Mouse (Mus musculus): ENCODE results near the gene Bahd1.
A peak's percentile ranks its signal among the peaks of the same experiment; 100 is the strongest.

The Bahd1 gene

GRCm38 (mm10) chr2:118941341-118941740 lies 41.2 kb downstream of the Bahd1 start:
- DNase-seq (ENCODE audit: low spot score) = no peak

GRCm38 (mm10) chr2:118943232-118943631 lies 43.1 kb downstream of the Bahd1 start:
- no peak for DNase-seq (ENCODE audit: low spot score)

GRCm38 (mm10) chr2:118948818-118949217 lies 48.6 kb downstream of the Bahd1 start:
- no peak for DNase-seq (ENCODE audit: low spot score)

GRCm38 (mm10) chr2:118949699-118950098 lies 49.5 kb downstream of the Bahd1 start:
- no peak for DNase-seq (ENCODE audit: low spot score)

GRCm38 (mm10) chr2:118956497-118956896 lies 56.3 kb downstream of the Bahd1 start:
- DNase-seq (ENCODE audit: low spot score) = no peak

GRCm38 (mm10) chr2:118959644-118960043 lies 59.5 kb downstream of the Bahd1 start:
- no peak for DNase-seq (ENCODE audit: low spot score)

- DNase-seq (ENCODE audit: low spot score) = no peak
Observed at GRCm38 (mm10) chr2:118960413-118960812, 60.2 kb downstream of the Bahd1 start.

- DNase-seq (ENCODE audit: low spot score) = no peak
Observed at GRCm38 (mm10) chr2:118961546-118961945, 61.4 kb downstream of the Bahd1 start.

- no peak for DNase-seq (ENCODE audit: low spot score)
Observed at GRCm38 (mm10) chr2:118963007-118963675, 63.0 kb downstream of the Bahd1 start.

- no peak for DNase-seq (ENCODE audit: low spot score)
Observed at GRCm38 (mm10) chr2:118963676-118964012, 63.5 kb downstream of the Bahd1 start.

GRCm38 (mm10) chr2:118969585-118970147 lies 69.5 kb downstream of the Bahd1 start:
- no peak for DNase-seq (ENCODE audit: low spot score)

GRCm38 (mm10) chr2:118972048-118972447 lies 71.9 kb downstream of the Bahd1 start:
- no peak for DNase-seq (ENCODE audit: low spot score)

- DNase-seq (ENCODE audit: low spot score) = peak; percentile 77
Observed at GRCm38 (mm10) chr2:118972687-118973376, 72.7 kb downstream of the Bahd1 start.

All from urinary bladder, postnatal 25 days (tissue).